Mouse (Mus musculus) lung, postnatal 0 days (tissue): ENCODE results near the gene Ssbp2. TPM values are rescaled to one million over a fixed set of nuclear protein-coding genes. Genes with fewer than 3 reads are reported as not detected.

Source experiments
- ATAC-seq: fragments of 200-750 bp; cut with Nextera tagmentation; 2 replicates; pipeline ENCODE4 v1.8.0; 2017; ENCODE audit warnings: moderate library complexity
- DNase-seq: peaks from one replicate; pipeline ENCODE4 v3.0.0-alpha.2; 2016; ENCODE audit warnings: low spot score
- H3K27ac ChIP-seq: fragments of 300-500 bp; sonication (generic); 2 replicates; pipeline ENCODE4 v1.5.1; 2014; ENCODE audit warnings: antibody characterized with exemption, mild to moderate bottlenecking, low read length, mixed read lengths
- H3K27me3 ChIP-seq: fragments of 300-500 bp; sonication (generic); replicated peaks from 2 replicates; pipeline ENCODE4 v1.6.1; 2014; ENCODE audit warnings: low read length, mixed read lengths; ENCODE audit not compliant: insufficient read depth
- H3K36me3 ChIP-seq: fragments of 300-500 bp; sonication (generic); 2 replicates; pipeline ENCODE4 v1.6.1; 2014; ENCODE audit warnings: low read length, mixed read lengths; ENCODE audit not compliant: insufficient read depth
- H3K4me1 ChIP-seq: fragments of 300-500 bp; sonication (generic); 2 replicates; pipeline ENCODE4 v1.6.1; 2014; ENCODE audit warnings: antibody characterized with exemption, low read depth, low read length, mixed read lengths; ENCODE audit not compliant: insufficient read depth
- H3K4me2 ChIP-seq: fragments of 300-500 bp; sonication (generic); replicated peaks from 2 replicates; pipeline ENCODE4 v1.6.1; 2014; ENCODE audit warnings: low read depth, mild to moderate bottlenecking, low read length, moderate library complexity, mixed read lengths
- H3K4me3 ChIP-seq: fragments of 300-500 bp; sonication (generic); 2 replicates; pipeline ENCODE4 v1.5.1; 2014; ENCODE audit warnings: low read depth, low read length
- H3K9ac ChIP-seq: fragments of 300-500 bp; sonication (generic); replicated peaks from 2 replicates; pipeline ENCODE4 v1.6.1; 2014; ENCODE audit warnings: low read depth, mild to moderate bottlenecking
- H3K9me3 ChIP-seq: fragments of 300-500 bp; sonication (generic); 2 replicates; pipeline ENCODE4 v1.6.1; 2016; ENCODE audit warnings: low read length, mixed read lengths
- CTCF ChIP-seq: IDR thresholded peaks from 2 replicates; pipeline ENCODE4 v1.5.1; 2016; ENCODE audit warnings: antibody characterized with exemption, mild to moderate bottlenecking
- EP300 ChIP-seq: IDR thresholded peaks from 2 replicates; pipeline ENCODE4 v1.6.1; 2016; ENCODE audit warnings: antibody characterized with exemption, mild to moderate bottlenecking, control low read depth
- WGBS: fragments of 180-500 bp; shearing (Covaris S2); extraction: QIAGEN DNeasy Blood & Tissue Kit; methylation state at CpG from one replicate; pipeline ENCODE4 v1.1.7; 2014; 5-methylcytosine and 5-hydroxymethylcytosine counted together
- polyA plus RNA-seq: library from polyadenylated mRNA; unstranded; fragments of >200 nt; fragmentation: Nextera tagmentation; extraction: Ambion mirVana; gene quantifications from 2 replicates; pipeline ENCODE4 v1.2.1, GENCODE M21; 2015

Gene Ssbp2
- polyA plus RNA-seq, 1 experiment from 2014 or later = 63.1 TPM

DNA sequence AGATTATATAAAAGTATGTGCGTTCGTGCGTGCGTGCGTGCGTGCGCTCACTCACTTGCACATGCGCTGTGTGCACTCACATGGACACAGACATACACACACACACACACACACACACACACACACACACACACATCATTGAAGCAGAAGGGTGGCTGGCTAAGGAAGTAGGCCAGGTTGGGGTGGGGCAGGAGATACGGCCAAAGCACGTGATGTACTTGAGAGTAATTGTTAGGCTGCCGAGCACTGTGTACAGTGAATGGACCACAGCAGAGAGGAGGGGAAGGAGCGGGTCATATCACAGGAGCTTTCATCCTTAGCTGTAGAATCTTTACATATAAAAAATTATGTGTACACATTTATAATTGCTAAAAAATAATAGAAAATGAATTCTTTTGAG lies 66.0 kb downstream of the Ssbp2 start:
- DNase-seq (peak; percentile 27), ATAC-seq (peak; percentile 52; the same call in 1 of the 2 replicates)
- WGBS = 82% methylated on average over 12 of the region's 12 CpGs
- Histone ChIP-seq H3K4me1 (no peaks in the 10 kb centered on the region), H3K9me3 (no peaks in the 10 kb centered on the region), H3K36me3 (no peaks in the 10 kb centered on the region), H3K27ac (no peak overlapping the region), H3K9ac (no peak overlapping the region), H3K4me3 (no peak overlapping the region), H3K27me3 (no peaks in the 10 kb centered on the region), H3K4me2 (no peak overlapping the region)
- TF ChIP-seq CTCF = no peak
- TF ChIP-seq EP300 = no peak

DNA sequence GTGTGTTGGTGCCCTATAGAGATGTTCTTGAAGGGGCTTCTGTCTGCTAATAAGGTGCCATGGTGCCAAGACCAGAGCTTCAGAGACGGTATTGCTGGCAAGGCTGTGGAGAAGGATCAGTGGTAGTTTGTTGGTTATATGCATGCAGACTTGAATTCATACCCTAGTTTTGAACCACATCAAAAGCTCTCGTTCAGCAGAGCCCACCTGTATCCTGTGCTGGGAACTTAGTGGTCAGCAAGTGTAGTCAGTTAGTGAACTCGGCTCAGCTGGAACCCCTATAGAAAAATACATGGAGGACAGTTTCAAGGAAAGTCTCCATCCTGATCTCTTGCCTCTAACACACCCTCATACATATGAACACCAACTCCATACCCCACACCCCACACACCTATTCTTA lies 69.7 kb downstream of the Ssbp2 start:
- DNase-seq = no peak
- Histone ChIP-seq H3K27ac (no peak overlapping the region), H3K4me1 (no peaks in the 10 kb centered on the region), H3K9me3 (no peaks in the 10 kb centered on the region), H3K4me2 (no peak overlapping the region), H3K4me3 (no peak overlapping the region), H3K27me3 (no peaks in the 10 kb centered on the region), H3K9ac (no peak overlapping the region), H3K36me3 (no peaks in the 10 kb centered on the region)
- ATAC-seq = no peak
- WGBS = 95% methylated on average over 3 of the region's 3 CpGs
- no peak for TF ChIP-seq EP300
- no peak for TF ChIP-seq CTCF

- no peak for TF ChIP-seq EP300
- no peak for TF ChIP-seq CTCF
- no peaks in the 10 kb centered on the region for H3K27me3 ChIP-seq
- H3K27ac ChIP-seq = no peak overlapping the region
- H3K9ac ChIP-seq = no peak overlapping the region
- H3K4me1 ChIP-seq = no peaks in the 10 kb centered on the region
- WGBS = 88% methylated on average over 3 of the region's 3 CpGs
- no peaks in the 10 kb centered on the region for H3K9me3 ChIP-seq
- ATAC-seq = no peak
- DNase-seq = no peak
- no peaks in the 10 kb centered on the region for H3K36me3 ChIP-seq
- no peak overlapping the region for H3K4me2 ChIP-seq
- H3K4me3 ChIP-seq = no peak overlapping the region
Measured at GRCm38 (mm10) chr13:91536711-91537110, 76.6 kb downstream of the Ssbp2 start.

- 91% methylated on average over 2 of the region's 2 CpGs for WGBS
- no peaks in the 10 kb centered on the region for H3K4me1 ChIP-seq
- H3K9ac ChIP-seq = no peak overlapping the region
- no peak overlapping the region for H3K27ac ChIP-seq
- no peaks in the 10 kb centered on the region for H3K9me3 ChIP-seq
- no peak for DNase-seq
- no peak for TF ChIP-seq EP300
- TF ChIP-seq CTCF = no peak
- no peaks in the 10 kb centered on the region for H3K36me3 ChIP-seq
- no peak for ATAC-seq
- no peak overlapping the region for H3K4me3 ChIP-seq
- no peak overlapping the region for H3K4me2 ChIP-seq
- no peaks in the 10 kb centered on the region for H3K27me3 ChIP-seq
Measured at GRCm38 (mm10) chr13:91540145-91541068, 80.3 kb downstream of the Ssbp2 start.

DNA sequence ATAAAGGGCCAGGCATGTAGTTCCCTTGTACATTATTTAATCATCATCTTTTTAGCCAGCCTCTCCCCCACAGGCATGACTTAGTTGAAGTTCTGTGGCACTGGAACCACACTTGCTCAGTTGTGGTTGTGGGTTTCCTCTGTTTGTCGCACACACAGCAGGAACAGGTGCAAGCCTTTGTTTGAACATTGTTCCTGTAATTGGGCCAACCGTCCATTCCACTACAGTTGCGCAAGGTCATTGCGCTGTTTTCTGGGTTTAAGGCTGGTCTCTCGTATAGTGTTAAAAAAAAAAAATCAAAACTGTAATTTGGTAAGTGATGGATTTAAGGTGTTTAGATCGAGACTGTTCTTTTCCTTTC lies 81.0 kb downstream of the Ssbp2 start:
- no peak overlapping the region for H3K27ac ChIP-seq
- WGBS = 76% methylated on average over 6 of the region's 6 CpGs

DNA sequence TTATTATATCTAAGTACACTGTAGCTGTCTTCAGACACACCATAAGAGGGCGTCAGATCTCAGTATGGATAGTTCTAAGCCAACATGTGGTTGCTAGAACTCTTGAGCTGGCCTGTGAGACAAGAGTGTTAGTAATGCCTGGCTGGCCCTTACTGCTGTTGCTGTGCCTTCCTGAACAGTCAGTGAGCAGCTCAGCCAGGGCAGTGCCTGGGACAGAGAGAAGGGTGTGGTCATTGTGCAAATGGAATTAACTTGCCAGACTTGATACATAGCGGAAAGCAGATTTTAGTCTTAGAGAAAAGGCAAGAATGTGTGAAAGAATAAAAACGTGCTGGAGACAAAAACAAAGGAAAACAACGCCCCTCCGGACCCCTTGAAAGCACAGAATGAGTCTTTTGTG lies 83.5 kb downstream of the Ssbp2 start:
- Histone ChIP-seq H3K36me3 (no peaks in the 10 kb centered on the region), H3K27me3 (no peaks in the 10 kb centered on the region), H3K4me2 (no peak overlapping the region), H3K9me3 (no peaks in the 10 kb centered on the region), H3K4me3 (no peak overlapping the region), H3K4me1 (no peaks in the 10 kb centered on the region), H3K9ac (no peak overlapping the region), H3K27ac (no peak overlapping the region)
- TF ChIP-seq EP300 = no peak
- TF ChIP-seq CTCF = no peak
- WGBS = 76% methylated on average over 5 of the region's 5 CpGs
- ATAC-seq (no peak), DNase-seq (no peak)

More for the DNA sequence above, 81.0 kb downstream of the Ssbp2 start:
- no peak for ATAC-seq
- no peaks in the 10 kb centered on the region for H3K36me3 ChIP-seq
- DNase-seq = no peak
- H3K4me3 ChIP-seq = no peak overlapping the region
- TF ChIP-seq EP300 (no peak), CTCF (no peak)
- H3K9ac ChIP-seq = no peak overlapping the region
- no peak overlapping the region for H3K4me2 ChIP-seq
- H3K4me1 ChIP-seq = no peaks in the 10 kb centered on the region
- H3K9me3 ChIP-seq = no peaks in the 10 kb centered on the region
- H3K27me3 ChIP-seq = no peaks in the 10 kb centered on the region
